Mouse (Mus musculus) G1E (cell line): ENCODE measurements at regions not wholly inside any gene's neighbourhood (a gene's known extent, or its start where the extent isn't known, plus 50 kb on each side); places are given as distances from the start of the nearest gene placed in this dataset.

ENCODE experiments used
- CTCF ChIP-seq: IDR thresholded peaks from 2 replicates; pipeline ENCODE4 v1.5.1; 2012; ENCODE audit warnings: low read depth, low read length, inconsistent platforms, mixed read lengths
- POLR2AphosphoS5 ChIP-seq: IDR thresholded peaks from 2 replicates; pipeline ENCODE4 v1.6.1; 2012; ENCODE audit warnings: low read depth, low read length, inconsistent platforms; ENCODE audit not compliant: insufficient replicate concordance
- TAL1 ChIP-seq: conservative IDR thresholded peaks from 2 replicates; pipeline ENCODE4 v1.6.1; 2012; ENCODE audit warnings: low read depth, low read length, inconsistent platforms, mixed read lengths

DNA sequence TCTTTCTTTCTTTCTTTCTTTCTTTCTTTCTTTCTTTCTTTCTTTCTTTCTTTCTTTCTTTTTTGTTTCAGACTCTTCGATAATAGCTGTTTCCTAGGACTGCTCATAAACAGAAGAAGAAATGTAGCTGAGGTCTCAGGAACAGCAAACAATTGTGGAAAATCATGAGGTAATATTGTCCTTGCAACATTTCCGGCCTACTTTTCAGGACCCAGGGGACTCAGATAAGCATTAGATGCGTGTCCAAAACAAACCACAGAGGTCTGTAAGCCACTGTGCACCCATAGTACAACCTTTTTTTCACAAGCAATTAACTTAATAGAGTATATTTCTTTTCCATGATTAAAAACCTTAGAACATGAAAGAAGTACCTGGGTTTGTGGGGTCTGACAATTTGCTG lies 455.7 kb upstream of the Zeb2 start:
- TF ChIP-seq CTCF (no peak), POLR2AphosphoS5 (no peak), TAL1 (no peak)
